Mouse (Mus musculus) heart, postnatal 36 days (tissue): ENCODE measurements at regions not wholly inside any gene's neighbourhood (a gene's known extent, or its start where the extent isn't known, plus 50 kb on each side); places are given as distances from the start of the nearest gene placed in this dataset.

Experiments
- DNase-seq, 2 experiments: peaks; one replicate each; pipeline ENCODE4 v3.0.0; 2021 to 2022
- intact Hi-C: fragments of 180-260 bp; cut with DNase I; formaldehyde crosslinking; loops from one replicate; pipeline ENCODE4 v1.15.1; 2025

- DNase-seq: no peak
- intact Hi-C loops: no loop called here
These were observed 506.9 kb downstream of the Flrt2 start for GRCm38 (mm10) chr12:96198928-96199327.

- intact Hi-C loops: no loop called here
- no peak for DNase-seq
These were observed 509.8 kb downstream of the Flrt2 start for GRCm38 (mm10) chr12:96201855-96202254.

GRCm38 (mm10) chr12:96226446-96226845, 534.4 kb downstream of the Flrt2 start:
- intact Hi-C loops: no loop called here

GRCm38 (mm10) chr12:96228714-96229113, 536.7 kb downstream of the Flrt2 start:
- intact Hi-C loops: no loop called here
- DNase-seq: no peak

More at GRCm38 (mm10) chr12:96226446-96226845, 534.4 kb downstream of the Flrt2 start:
- no peak for DNase-seq

- intact Hi-C loops: no loop called here
- no peak for DNase-seq
These were observed 543.5 kb downstream of the Flrt2 start for GRCm38 (mm10) chr12:96235510-96235909.

GRCm38 (mm10) chr12:96235996-96236525, 544.0 kb downstream of the Flrt2 start:
- DNase-seq: no peak
- intact Hi-C loops: no loop called here

GRCm38 (mm10) chr12:96239642-96240041, 547.6 kb downstream of the Flrt2 start:
- intact Hi-C loops: no loop called here
- DNase-seq: no peak

- DNase-seq: no peak
- intact Hi-C loops: no loop called here
These were observed 570.0 kb downstream of the Flrt2 start for GRCm38 (mm10) chr12:96261978-96262377.

GRCm38 (mm10) chr12:96275894-96276293, 583.9 kb downstream of the Flrt2 start:
- intact Hi-C loops: no loop called here
- no peak for DNase-seq

- DNase-seq: peak; percentile 15 to 56
- intact Hi-C loops: no loop called here
These were observed 619.1 kb downstream of the Flrt2 start for GRCm38 (mm10) chr12:96311137-96311536.

GRCm38 (mm10) chr12:96323061-96323786, 631.2 kb downstream of the Flrt2 start:
- DNase-seq: no peak
- intact Hi-C loops: no loop called here

GRCm38 (mm10) chr12:96351143-96351542, 659.1 kb downstream of the Flrt2 start:
- DNase-seq: no peak
- intact Hi-C loops: no loop called here

GRCm38 (mm10) chr12:96378924-96379323, 686.9 kb downstream of the Flrt2 start:
- intact Hi-C loops: no loop called here
- no peak for DNase-seq

- no peak for DNase-seq
- intact Hi-C loops: no loop called here
These were observed 727.1 kb downstream of the Flrt2 start for GRCm38 (mm10) chr12:96419104-96419503.

GRCm38 (mm10) chr12:96419567-96419966, 727.5 kb downstream of the Flrt2 start:
- intact Hi-C loops: no loop called here

GRCm38 (mm10) chr12:96427589-96427988, 735.6 kb downstream of the Flrt2 start:
- DNase-seq: no peak
- intact Hi-C loops: no loop called here

More at GRCm38 (mm10) chr12:96419567-96419966, 727.5 kb downstream of the Flrt2 start:
- DNase-seq: no peak

- no peak for DNase-seq
- intact Hi-C loops: no loop called here
These were observed 750.5 kb downstream of the Flrt2 start for GRCm38 (mm10) chr12:96442546-96442945.

- no peak for DNase-seq
- intact Hi-C loops: no loop called here
These were observed 761.3 kb downstream of the Flrt2 start for GRCm38 (mm10) chr12:96453374-96453773.

GRCm38 (mm10) chr12:96476344-96476743, 784.3 kb downstream of the Flrt2 start:
- intact Hi-C loops: no loop called here
- DNase-seq: no peak

- no peak for DNase-seq
- intact Hi-C loops: no loop called here
These were observed 796.5 kb downstream of the Flrt2 start for GRCm38 (mm10) chr12:96488448-96488960.

- intact Hi-C loops: no loop called here
- no peak for DNase-seq
These were observed 817.6 kb downstream of the Flrt2 start for GRCm38 (mm10) chr12:96509658-96510057.

GRCm38 (mm10) chr12:96558824-96559223, 866.8 kb downstream of the Flrt2 start:
- intact Hi-C loops: no loop called here
- DNase-seq: no peak
